Mouse (Mus musculus): ENCODE data around the gene Vgll4. TPM values are rescaled to one million over a fixed set of nuclear protein-coding genes. Genes with fewer than 3 reads are reported as not detected.

Vgll4 gene
- total and polyA plus RNA-seq, 3 experiments = 22.3 to 24.7 (median 23.5) TPM

- H3K27me3 ChIP-seq (ENCODE audit: control insufficient read depth, insufficient read depth, low read length) = no peaks in the 10 kb centered on the region
- no peaks in the 10 kb centered on the region for H3K79me2 ChIP-seq (replicated peaks; ENCODE audit: control insufficient read depth, insufficient read depth, low read length)
- intact Hi-C loops (cut with DNase I) = no loop called here
- H3K36me3 ChIP-seq (ENCODE audit: control insufficient read depth, insufficient read depth, low read length) = no peaks in the 10 kb centered on the region
- H3K4me1 ChIP-seq (ENCODE audit: control insufficient read depth, insufficient read depth, low read length) = no peaks in the 10 kb centered on the region
- 83% methylated on average over 5 of the region's 5 CpGs for WGBS
- no peak overlapping the region for H3K9ac ChIP-seq (ENCODE audit: low read depth, low read length)
- no peak overlapping the region for H3K4me3 ChIP-seq
- H3K27ac ChIP-seq = no peak overlapping the region
- no peak for TF ChIP-seq EP300 (IDR thresholded peaks at IDR 0.05; ENCODE audit: insufficient read depth, low read depth, low read length)
- TF ChIP-seq POLR2A (IDR thresholded peaks at IDR 0.05; ENCODE audit: insufficient read depth, low read depth, low read length) = no peak
- TF ChIP-seq CTCF (IDR thresholded peaks at IDR 0.05) = no peak
- no peak for DNase-seq
Measured at GRCm38 (mm10) chr6:114997471-114997870, 27.7 kb upstream of the Vgll4 start.

GRCm38 (mm10) chr6:114996910-114997309 lies 27.1 kb upstream of the Vgll4 start:
- no peak for DNase-seq
- Histone ChIP-seq H3K4me3 (no peak overlapping the region), H3K36me3 (ENCODE audit: control insufficient read depth, insufficient read depth, low read length) (no peaks in the 10 kb centered on the region), H3K27me3 (ENCODE audit: control insufficient read depth, insufficient read depth, low read length) (no peaks in the 10 kb centered on the region), H3K79me2 (replicated peaks; ENCODE audit: control insufficient read depth, insufficient read depth, low read length) (no peaks in the 10 kb centered on the region), H3K4me1 (ENCODE audit: control insufficient read depth, insufficient read depth, low read length) (no peaks in the 10 kb centered on the region), H3K9ac (ENCODE audit: low read depth, low read length) (no peak overlapping the region), H3K27ac (no peak overlapping the region)
- WGBS = 95% methylated on average over 5 of the region's 5 CpGs
- TF ChIP-seq EP300 (IDR thresholded peaks at IDR 0.05; ENCODE audit: insufficient read depth, low read depth, low read length) (no peak), CTCF (IDR thresholded peaks at IDR 0.05) (no peak), POLR2A (IDR thresholded peaks at IDR 0.05; ENCODE audit: insufficient read depth, low read depth, low read length) (no peak)
- intact Hi-C loops (cut with DNase I) = no loop called here

DNA sequence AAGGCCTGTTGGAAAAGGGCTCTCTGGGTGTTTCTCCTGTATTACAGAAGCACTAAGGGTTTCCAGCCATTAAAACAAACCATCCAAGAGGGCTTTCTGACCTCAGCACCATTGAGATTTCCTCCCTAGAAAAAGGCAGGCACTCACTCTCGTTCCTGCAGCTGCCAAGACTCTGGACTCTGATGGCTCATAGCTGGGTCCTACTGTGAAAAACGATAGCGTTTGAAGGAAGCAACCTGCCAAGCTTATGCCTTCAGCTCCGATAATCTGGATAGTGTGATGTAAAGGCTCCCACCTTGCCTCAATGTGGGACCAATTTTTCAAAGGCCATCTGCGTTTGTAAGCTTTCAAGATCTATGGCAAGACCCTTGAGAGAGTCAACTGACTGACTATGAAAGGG lies 24.3 kb upstream of the Vgll4 start:
- WGBS = 78% methylated on average over 5 of the region's 5 CpGs
- DNase-seq = no peak
- intact Hi-C loops (cut with DNase I) = no loop called here

GRCm38 (mm10) chr6:114993659-114994058 lies 23.9 kb upstream of the Vgll4 start:
- Histone ChIP-seq H3K27me3 (ENCODE audit: control insufficient read depth, insufficient read depth, low read length) (no peaks in the 10 kb centered on the region), H3K9ac (ENCODE audit: low read depth, low read length) (no peak overlapping the region), H3K27ac (no peak overlapping the region), H3K4me3 (no peak overlapping the region), H3K4me1 (ENCODE audit: control insufficient read depth, insufficient read depth, low read length) (no peaks in the 10 kb centered on the region), H3K36me3 (ENCODE audit: control insufficient read depth, insufficient read depth, low read length) (no peaks in the 10 kb centered on the region), H3K79me2 (replicated peaks; ENCODE audit: control insufficient read depth, insufficient read depth, low read length) (no peaks in the 10 kb centered on the region)
- 66% methylated on average over 8 of the region's 8 CpGs for WGBS
- TF ChIP-seq POLR2A (IDR thresholded peaks at IDR 0.05; ENCODE audit: insufficient read depth, low read depth, low read length) (no peak), EP300 (IDR thresholded peaks at IDR 0.05; ENCODE audit: insufficient read depth, low read depth, low read length) (no peak)
- DNase-seq = no peak
- intact Hi-C loops (cut with DNase I) = no loop called here

More for the DNA sequence above, 24.3 kb upstream of the Vgll4 start:
- Histone ChIP-seq H3K9ac (ENCODE audit: low read depth, low read length) (no peak overlapping the region), H3K27ac (no peak overlapping the region), H3K36me3 (ENCODE audit: control insufficient read depth, insufficient read depth, low read length) (no peaks in the 10 kb centered on the region), H3K4me3 (no peak overlapping the region), H3K27me3 (ENCODE audit: control insufficient read depth, insufficient read depth, low read length) (no peaks in the 10 kb centered on the region), H3K4me1 (ENCODE audit: control insufficient read depth, insufficient read depth, low read length) (no peaks in the 10 kb centered on the region), H3K79me2 (replicated peaks; ENCODE audit: control insufficient read depth, insufficient read depth, low read length) (no peaks in the 10 kb centered on the region)
- no peak for TF ChIP-seq EP300 (IDR thresholded peaks at IDR 0.05; ENCODE audit: insufficient read depth, low read depth, low read length)
- no peak for TF ChIP-seq CTCF (IDR thresholded peaks at IDR 0.05)
- no peak for TF ChIP-seq POLR2A (IDR thresholded peaks at IDR 0.05; ENCODE audit: insufficient read depth, low read depth, low read length)

GRCm38 (mm10) chr6:114991909-114992308 lies 22.1 kb upstream of the Vgll4 start:
- H3K27me3 ChIP-seq (ENCODE audit: control insufficient read depth, insufficient read depth, low read length) = no peaks in the 10 kb centered on the region
- WGBS = 81% methylated on average over 4 of the region's 4 CpGs
- no peak overlapping the region for H3K27ac ChIP-seq
- no peaks in the 10 kb centered on the region for H3K36me3 ChIP-seq (ENCODE audit: control insufficient read depth, insufficient read depth, low read length)
- no peak for DNase-seq
- H3K79me2 ChIP-seq (replicated peaks; ENCODE audit: control insufficient read depth, insufficient read depth, low read length) = no peaks in the 10 kb centered on the region
- no peak for TF ChIP-seq EP300 (IDR thresholded peaks at IDR 0.05; ENCODE audit: insufficient read depth, low read depth, low read length)
- H3K9ac ChIP-seq (ENCODE audit: low read depth, low read length) = no peak overlapping the region
- H3K4me3 ChIP-seq = no peak overlapping the region
- H3K4me1 ChIP-seq (ENCODE audit: control insufficient read depth, insufficient read depth, low read length) = no peaks in the 10 kb centered on the region
- intact Hi-C loops (cut with DNase I) = no loop called here

GRCm38 (mm10) chr6:114988619-114988980 lies 18.8 kb upstream of the Vgll4 start:
- H3K27me3 ChIP-seq (ENCODE audit: control insufficient read depth, insufficient read depth, low read length) = no peaks in the 10 kb centered on the region
- WGBS = 50% methylated on average over 3 of the region's 3 CpGs
- no peaks in the 10 kb centered on the region for H3K79me2 ChIP-seq (replicated peaks; ENCODE audit: control insufficient read depth, insufficient read depth, low read length)
- H3K27ac ChIP-seq = no peak overlapping the region
- no peaks in the 10 kb centered on the region for H3K36me3 ChIP-seq (ENCODE audit: control insufficient read depth, insufficient read depth, low read length)
- no peak overlapping the region for H3K9ac ChIP-seq (ENCODE audit: low read depth, low read length)
- DNase-seq = no peak
- H3K4me3 ChIP-seq = no peak overlapping the region
- intact Hi-C loops (cut with DNase I) = no loop called here
- no peaks in the 10 kb centered on the region for H3K4me1 ChIP-seq (ENCODE audit: control insufficient read depth, insufficient read depth, low read length)
- TF ChIP-seq EP300 (IDR thresholded peaks at IDR 0.05; ENCODE audit: insufficient read depth, low read depth, low read length) (no peak), POLR2A (IDR thresholded peaks at IDR 0.05; ENCODE audit: insufficient read depth, low read depth, low read length) (no peak), CTCF (IDR thresholded peaks at IDR 0.05) (no peak)

Measured in heart, adult 2 months (tissue).